Mouse (Mus musculus) thymus, adult 2 months (tissue): ENCODE measurements around the gene Actn1.

ENCODE experiments used
- CTCF ChIP-seq: fragments of 200-500 bp; IDR thresholded peaks from 2 replicates; pipeline ENCODE4 v1.5.1; 2012; ENCODE audit warnings: mild to moderate bottlenecking, control low read depth, low read length, moderate library complexity, borderline replicate concordance; ENCODE audit not compliant: control insufficient read depth, poor library complexity, insufficient read depth; ENCODE audit errors: extremely low read depth
- POLR2A ChIP-seq: fragments of 200-500 bp; IDR thresholded peaks from 2 replicates; pipeline ENCODE4 v1.6.1; 2012; ENCODE audit warnings: mild to moderate bottlenecking, low read length, control low read depth, moderate library complexity; ENCODE audit not compliant: control insufficient read depth, poor library complexity, insufficient read depth; ENCODE audit errors: extremely low read depth

GRCm38 (mm10) chr12:80213810-80214209, 46.4 kb downstream of the Actn1 start:
- TF ChIP-seq CTCF (no peak), POLR2A (no peak)
